Mouse (Mus musculus): ENCODE data around the gene Adam19.
A peak's percentile ranks its signal among the peaks of the same experiment; 100 is the strongest.
"Not testable (repeated sequence)": the region's sequence is repeated elsewhere in the genome, so short reads cannot be mapped to it uniquely, and the experiment has no call there.

Gene Adam19

GRCm38 (mm10) chr11:46055896-46056769 is at the start of gene Adam19:
Gene Adam19 (plus strand): TSS chr11:46055992.
- DNase-seq (ENCODE audit: low spot score in 2 of 2), result peak; percentile 58 to 69

- peak; percentile 47 to 78 for DNase-seq (ENCODE audit: low spot score in 2 of 2)
Observed at GRCm38 (mm10) chr11:46016061-46016460, 39.7 kb upstream of the Adam19 start.

- DNase-seq (ENCODE audit: low spot score in 2 of 2), result no peak
Observed at GRCm38 (mm10) chr11:46020246-46020645, 35.5 kb upstream of the Adam19 start.

GRCm38 (mm10) chr11:46021850-46022249 is 33.9 kb upstream of the Adam19 start:
- DNase-seq (ENCODE audit: low spot score in 2 of 2), result no peak

- no peak for DNase-seq (ENCODE audit: low spot score in 2 of 2)
Observed at GRCm38 (mm10) chr11:46022983-46023382, 32.8 kb upstream of the Adam19 start.

GRCm38 (mm10) chr11:46025962-46026392 is 29.8 kb upstream of the Adam19 start:
- no peak for DNase-seq (ENCODE audit: low spot score in 2 of 2)

- DNase-seq (ENCODE audit: low spot score in 2 of 2), result no peak
Observed at GRCm38 (mm10) chr11:46027952-46028814, 27.6 kb upstream of the Adam19 start.

GRCm38 (mm10) chr11:46029485-46029884 is 26.3 kb upstream of the Adam19 start:
- DNase-seq (ENCODE audit: low spot score in 2 of 2), result no peak

GRCm38 (mm10) chr11:46030026-46030425 is 25.8 kb upstream of the Adam19 start:
- no peak for DNase-seq (ENCODE audit: low spot score in 2 of 2)

- DNase-seq (ENCODE audit: low spot score in 2 of 2), result no peak
Observed at GRCm38 (mm10) chr11:46031470-46031869, 24.3 kb upstream of the Adam19 start.

GRCm38 (mm10) chr11:46032956-46033355 is 22.8 kb upstream of the Adam19 start:
- no peak for DNase-seq (ENCODE audit: low spot score in 2 of 2)

GRCm38 (mm10) chr11:46036374-46036773 is 19.4 kb upstream of the Adam19 start:
- DNase-seq (ENCODE audit: low spot score in 2 of 2), result no peak

- no peak for DNase-seq (ENCODE audit: low spot score in 2 of 2)
Observed at GRCm38 (mm10) chr11:46038901-46039300, 16.9 kb upstream of the Adam19 start.

- DNase-seq (ENCODE audit: low spot score in 2 of 2), result peak in 1 of 2 experiments; percentile 33
Observed at GRCm38 (mm10) chr11:46039335-46039734, 16.5 kb upstream of the Adam19 start.

- DNase-seq (ENCODE audit: low spot score in 2 of 2), result no peak
Observed at GRCm38 (mm10) chr11:46040841-46041556, 14.8 kb upstream of the Adam19 start.

GRCm38 (mm10) chr11:46041607-46042267 is 14.1 kb upstream of the Adam19 start:
- DNase-seq (ENCODE audit: low spot score in 2 of 2), result no peak

- no peak for DNase-seq (ENCODE audit: low spot score in 2 of 2)
Observed at GRCm38 (mm10) chr11:46044781-46045180, 11.0 kb upstream of the Adam19 start.

- DNase-seq (ENCODE audit: low spot score in 2 of 2), result no peak
Observed at GRCm38 (mm10) chr11:46047264-46047663, 8.5 kb upstream of the Adam19 start.

- DNase-seq (ENCODE audit: low spot score in 2 of 2), result peak in 1 of 2 experiments; percentile 79
Observed at GRCm38 (mm10) chr11:46052105-46052659, 3.6 kb upstream of the Adam19 start, which contains the start of gene Gm12166. Gene Gm12166 (minus strand): TSS chr11:46052321.

- DNase-seq (ENCODE audit: low spot score in 2 of 2), result not testable (repeated sequence)
Observed at GRCm38 (mm10) chr11:46053457-46053856, 2.3 kb upstream of the Adam19 start.

GRCm38 (mm10) chr11:46054311-46054710 is 1.5 kb upstream of the Adam19 start:
- no peak for DNase-seq (ENCODE audit: low spot score in 2 of 2)
